Mouse (Mus musculus) spleen, embryonic (tissue): ENCODE results near the gene Spata31d1b.

ENCODE experiments used
- CTCF ChIA-PET: fragments of 350-600 bp; sonication (Branson Sonifier 250); formaldehyde crosslinking; loops from one replicate; lab custom pipeline; 2022; lab: Charles Lee

The Spata31d1b gene

GRCm38 (mm10) chr13:59746164-59746563 lies 34.1 kb downstream of the Spata31d1b start:
- CTCF ChIA-PET = no interaction called here

GRCm38 (mm10) chr13:59746711-59747110 lies 34.6 kb downstream of the Spata31d1b start, which contains the start of gene 1700014D04Rik:
1700014D04Rik (minus strand) TSS chr13:59746752.
- CTCF ChIA-PET = no interaction called here

- CTCF ChIA-PET = no interaction called here
Measured at GRCm38 (mm10) chr13:59750310-59750709, 38.2 kb downstream of the Spata31d1b start.

GRCm38 (mm10) chr13:59756906-59757305 lies 44.8 kb downstream of the Spata31d1b start:
- CTCF ChIA-PET = no interaction called here

- CTCF ChIA-PET = no interaction called here
Measured at GRCm38 (mm10) chr13:59762791-59763190, 50.7 kb downstream of the Spata31d1b start.

GRCm38 (mm10) chr13:59766786-59767515 lies 54.9 kb downstream of the Spata31d1b start:
- CTCF ChIA-PET = interaction anchor here (0.6 kb wide), 1 partner anchor 1492 kb away, joined by 3 read pairs; the partner anchor contains the start of gene Gkap1

GRCm38 (mm10) chr13:59768531-59768930 lies 56.4 kb downstream of the Spata31d1b start:
- CTCF ChIA-PET = no interaction called here
